Mouse (Mus musculus): Measurements from ENCODE around the gene Ddi2.
"Not testable (repeated sequence)": the region's sequence is repeated elsewhere in the genome, so short reads cannot be mapped to it uniquely, and the experiment has no call there.

The Ddi2 gene

DNA sequence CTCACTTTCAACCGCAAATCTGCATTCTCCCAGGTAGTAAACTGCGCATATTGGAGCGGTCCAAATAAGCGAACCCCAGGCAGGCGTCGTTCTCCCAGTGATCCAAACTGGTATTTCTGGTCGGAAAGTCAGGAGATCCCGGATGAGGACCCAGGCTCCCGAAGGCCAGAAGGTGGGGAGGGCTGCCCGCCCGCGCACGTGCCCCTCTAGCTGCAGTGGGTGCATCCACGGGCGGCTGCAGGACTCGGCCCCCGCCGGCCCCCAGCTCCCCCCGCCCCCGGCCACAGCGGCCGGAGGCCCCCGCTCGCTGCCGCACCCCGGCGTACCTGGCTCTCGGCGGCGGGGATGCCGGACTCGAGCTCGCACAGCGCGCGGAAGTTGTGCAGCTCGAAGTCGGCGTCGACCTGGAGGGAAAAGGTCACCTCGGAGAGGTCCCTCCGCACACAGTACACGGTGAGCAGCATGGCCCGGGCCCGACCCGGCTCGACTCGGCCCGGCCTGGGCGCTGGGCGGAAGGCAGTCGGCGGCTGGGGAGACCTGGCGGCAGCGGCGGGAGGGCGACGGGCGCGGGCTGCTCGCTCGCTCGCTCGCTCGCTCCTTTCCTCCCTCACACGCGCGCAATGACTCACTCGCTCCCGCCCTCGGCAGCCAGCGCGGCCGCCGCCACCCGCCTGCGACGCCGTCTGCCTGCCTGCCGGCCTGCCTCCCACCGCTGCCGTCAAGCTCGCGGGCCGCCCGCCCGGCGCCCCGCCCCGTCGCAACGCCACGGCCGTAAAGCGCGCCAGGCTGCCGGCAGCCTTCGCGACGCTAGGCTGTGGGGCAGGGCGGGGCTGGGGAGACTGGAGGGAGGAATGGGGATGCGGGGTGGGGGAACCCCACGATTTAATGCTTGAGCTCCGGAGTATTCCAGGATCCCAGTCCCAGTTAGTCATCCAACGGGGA lies at the start of gene Ddi2:
Gene Ddi2 (minus strand): TSS at position 689 of the 942 bp plus-strand sequence.
- DNase-seq (ENCODE audit: low read depth, low spot score): peak; percentile 96

DNA sequence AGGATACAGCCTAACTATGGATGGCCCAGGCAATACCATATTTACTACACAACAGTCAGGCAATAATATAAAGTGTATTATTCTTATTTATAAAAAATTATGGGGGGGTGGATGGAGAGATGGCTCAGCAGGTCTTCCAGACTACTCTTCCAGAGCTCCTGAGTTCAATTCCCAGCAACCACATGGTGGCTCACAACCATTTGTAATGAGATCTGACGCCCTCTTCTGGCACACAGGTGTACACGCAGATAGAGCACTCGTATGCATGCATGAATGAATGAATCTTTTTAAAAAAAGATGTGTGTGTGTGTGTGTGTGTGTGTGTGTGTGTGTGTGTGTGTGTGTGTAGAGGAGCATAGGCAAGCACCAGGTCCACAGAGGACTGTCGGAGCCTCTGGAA lies 49.8 kb upstream of the Ddi2 start:
- not testable (repeated sequence) for DNase-seq (ENCODE audit: low read depth, low spot score)

DNA sequence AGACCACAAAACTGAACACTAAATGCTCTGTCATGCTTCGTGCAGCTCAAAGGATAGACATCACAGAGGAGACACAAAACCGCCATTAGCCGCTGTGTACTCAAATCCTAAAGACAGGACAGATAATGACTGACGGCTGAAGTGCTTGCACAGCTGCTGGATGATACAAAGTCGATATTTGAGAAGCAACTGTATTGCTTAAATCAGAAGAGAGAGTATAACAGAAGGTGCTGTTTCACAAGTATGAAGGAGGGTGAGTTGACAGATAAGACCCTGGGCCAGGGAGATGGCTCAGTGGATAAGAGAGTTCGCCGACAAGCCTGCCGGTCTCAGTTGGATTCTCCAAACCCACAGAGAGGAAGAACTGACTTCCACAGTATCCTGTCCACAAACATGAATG lies 48.6 kb upstream of the Ddi2 start:
- DNase-seq (ENCODE audit: low read depth, low spot score): no peak

DNA sequence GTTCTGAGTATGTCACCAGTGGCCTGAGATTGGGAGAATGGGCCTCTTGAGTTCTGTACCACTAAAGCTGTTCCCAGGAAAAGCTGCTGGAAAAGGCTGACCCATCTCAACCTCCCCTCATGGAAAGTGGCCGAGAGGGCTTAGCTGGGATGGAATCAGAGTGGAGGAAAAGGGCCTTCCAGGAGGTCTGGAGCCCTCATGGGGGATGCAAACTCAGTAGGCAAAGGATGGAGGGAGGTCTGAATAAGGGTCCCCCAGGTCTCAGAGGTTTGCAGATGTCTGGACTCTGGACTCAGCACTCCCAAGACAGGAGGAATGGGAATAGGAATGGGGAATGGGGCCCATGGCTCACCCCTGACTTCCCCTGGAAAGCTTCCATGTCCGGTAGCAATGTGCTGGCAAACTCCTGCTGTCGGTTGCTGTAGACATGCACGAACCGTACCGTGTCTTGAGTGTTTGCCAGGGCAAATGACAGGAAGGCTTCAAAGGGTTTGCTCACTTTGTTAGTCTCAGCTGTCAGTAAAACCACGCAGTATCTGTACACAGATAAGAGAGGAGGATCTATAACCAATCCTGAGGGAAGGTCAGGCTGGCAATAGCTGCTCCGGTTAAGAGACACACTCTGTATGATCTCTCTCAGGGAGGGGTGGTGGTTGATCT lies 46.4 kb upstream of the Ddi2 start:
- DNase-seq (ENCODE audit: low read depth, low spot score): no peak

DNA sequence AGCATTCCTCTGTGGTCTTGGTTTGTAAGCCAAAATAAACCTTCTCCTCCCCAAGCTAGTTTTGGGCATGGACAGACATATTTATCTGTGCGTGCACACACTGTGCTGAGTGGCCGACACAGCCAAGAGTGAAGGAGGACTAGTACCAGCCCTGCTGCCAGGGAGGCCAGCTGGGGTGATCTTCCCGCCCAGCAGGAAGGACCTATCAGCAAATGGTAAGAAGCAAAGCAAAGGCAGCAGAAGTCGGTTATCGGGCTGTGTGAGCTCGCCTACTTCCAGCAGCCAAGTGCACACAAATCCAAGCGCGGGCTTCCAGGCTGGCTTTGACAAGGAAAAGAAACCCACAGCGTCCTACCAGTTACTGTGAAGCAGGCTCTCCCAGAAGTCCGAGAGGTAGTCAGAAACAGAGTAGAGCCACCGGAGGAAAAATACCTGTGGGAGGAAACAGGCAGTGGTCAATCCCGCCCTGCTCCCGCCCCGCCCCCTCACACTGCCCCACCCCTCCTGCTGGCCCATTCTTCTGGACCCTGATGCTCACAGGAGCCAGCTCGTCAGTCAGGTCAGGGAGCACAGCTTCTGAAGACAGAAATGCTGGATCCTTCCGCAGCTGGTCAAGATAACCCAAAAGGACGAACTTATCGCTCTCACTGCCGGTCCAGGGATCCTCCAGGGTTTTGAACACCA lies 44.3 kb upstream of the Ddi2 start:
- no peak for DNase-seq (ENCODE audit: low read depth, low spot score)

DNA sequence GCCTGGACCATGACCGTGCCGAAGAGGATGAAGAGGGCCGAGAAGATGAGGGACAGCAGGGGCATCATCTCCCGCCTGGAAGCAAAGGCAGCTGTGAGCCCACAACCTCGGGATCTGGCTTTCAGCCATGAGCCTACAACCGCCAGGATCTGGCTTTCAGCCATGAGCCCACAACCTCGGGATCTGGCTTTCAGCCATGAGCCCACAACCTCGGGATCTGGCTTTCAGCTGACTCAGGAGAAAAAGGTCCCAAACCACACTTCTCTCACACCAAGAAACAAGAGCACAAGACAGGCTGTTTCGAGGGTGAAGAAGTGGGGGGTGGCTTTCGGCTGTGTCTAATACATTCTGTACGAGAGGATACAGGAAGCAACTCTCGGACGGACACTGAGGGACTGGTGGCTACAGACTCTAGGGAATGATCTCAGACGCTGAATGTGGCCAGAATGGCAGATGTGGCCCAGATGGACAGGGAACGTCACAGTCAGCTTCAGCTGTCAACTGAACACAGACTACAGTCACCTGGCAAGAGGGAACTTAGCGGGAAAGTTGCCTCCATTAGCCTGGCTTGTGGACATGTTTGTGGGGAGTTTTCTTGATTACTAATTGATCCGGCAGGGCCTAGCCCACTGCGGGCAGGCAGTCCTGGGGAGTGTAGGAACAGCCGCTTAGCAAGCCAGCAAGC lies 43.6 kb upstream of the Ddi2 start:
- no peak for DNase-seq (ENCODE audit: low read depth, low spot score)

DNA sequence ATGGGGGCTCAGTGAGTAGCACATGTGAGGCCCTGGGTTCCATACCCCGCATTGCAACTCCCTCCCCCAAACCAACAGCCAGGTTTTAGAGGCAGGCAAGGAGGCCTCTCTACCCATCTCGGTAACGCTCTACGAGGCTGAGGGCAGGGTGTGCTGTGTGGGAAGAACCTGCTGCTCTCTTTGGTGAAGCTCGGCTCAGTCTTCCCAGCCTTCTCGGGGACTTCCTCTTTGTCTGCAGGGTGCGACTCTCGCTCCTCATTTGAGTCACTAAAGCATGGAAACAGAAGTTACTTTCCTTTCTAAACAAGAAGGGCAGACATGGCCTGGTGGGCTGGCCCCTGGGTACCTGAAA lies 43.1 kb upstream of the Ddi2 start:
- peak; percentile 15 for DNase-seq (ENCODE audit: low read depth, low spot score)

DNA sequence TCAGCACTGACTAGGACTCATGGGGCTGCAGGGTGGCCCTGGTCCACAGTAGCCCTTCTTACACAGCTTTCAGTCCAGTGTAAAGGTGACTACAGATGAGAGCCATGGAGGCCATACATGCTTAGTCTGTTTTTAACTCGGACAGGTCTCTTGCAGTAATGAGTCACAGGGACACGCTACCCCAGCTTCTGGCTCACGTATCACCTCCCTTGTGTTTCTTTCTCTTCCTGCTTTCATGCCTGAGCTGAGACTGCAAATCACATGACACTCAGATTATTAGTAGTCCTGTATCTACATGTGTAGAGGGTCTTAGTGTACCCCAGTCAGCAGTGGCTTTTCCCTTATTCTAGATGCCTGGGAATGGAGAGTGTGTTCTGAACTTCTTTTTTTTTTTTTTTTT lies 41.8 kb upstream of the Ddi2 start:
- DNase-seq (ENCODE audit: low read depth, low spot score): no peak

DNA sequence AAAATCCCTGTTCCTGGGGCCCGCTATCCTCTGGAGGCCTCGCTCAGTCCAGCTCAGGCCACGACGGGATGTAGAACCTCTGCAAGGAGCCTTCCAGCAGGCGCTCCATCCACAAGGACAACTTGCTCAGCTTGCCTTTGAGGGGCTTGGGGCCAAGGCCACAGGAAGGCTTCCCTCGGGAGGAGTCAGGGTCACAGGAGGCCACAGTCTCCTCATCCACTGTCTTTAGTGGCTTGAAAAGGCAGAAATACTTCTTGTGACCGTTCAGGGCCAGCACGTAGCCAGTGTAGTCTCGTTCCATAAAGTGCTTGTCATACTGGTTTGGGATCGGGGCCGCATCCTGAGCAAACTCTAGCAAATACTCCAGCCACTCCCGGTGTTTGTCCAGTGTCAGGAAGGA lies 40.3 kb upstream of the Ddi2 start:
- no peak for DNase-seq (ENCODE audit: low read depth, low spot score)

DNA sequence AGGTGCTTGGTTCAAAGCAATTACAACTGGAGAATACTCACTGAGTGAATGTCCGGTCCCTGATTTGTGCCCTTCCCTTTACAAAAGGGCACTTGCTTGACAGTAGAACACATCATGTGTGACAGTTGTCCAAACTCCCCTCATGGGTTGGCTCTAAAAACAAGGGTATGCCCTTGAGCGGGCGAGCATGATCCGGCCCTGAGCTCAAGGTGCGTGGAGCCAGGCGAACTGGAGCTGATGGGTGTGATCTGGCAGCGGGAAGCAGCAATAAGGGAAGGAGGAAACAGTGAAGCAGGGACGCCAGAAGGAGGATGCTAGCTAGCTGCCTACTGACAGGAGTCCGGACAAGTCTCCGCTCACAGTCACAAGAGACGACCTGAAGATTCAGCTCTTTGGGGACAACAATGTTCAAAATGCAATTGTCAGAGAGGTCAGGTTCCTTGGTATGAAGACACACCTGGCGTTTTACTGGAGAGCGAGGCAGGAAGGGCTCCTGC lies 38.9 kb upstream of the Ddi2 start:
- no peak for DNase-seq (ENCODE audit: low read depth, low spot score)

DNA sequence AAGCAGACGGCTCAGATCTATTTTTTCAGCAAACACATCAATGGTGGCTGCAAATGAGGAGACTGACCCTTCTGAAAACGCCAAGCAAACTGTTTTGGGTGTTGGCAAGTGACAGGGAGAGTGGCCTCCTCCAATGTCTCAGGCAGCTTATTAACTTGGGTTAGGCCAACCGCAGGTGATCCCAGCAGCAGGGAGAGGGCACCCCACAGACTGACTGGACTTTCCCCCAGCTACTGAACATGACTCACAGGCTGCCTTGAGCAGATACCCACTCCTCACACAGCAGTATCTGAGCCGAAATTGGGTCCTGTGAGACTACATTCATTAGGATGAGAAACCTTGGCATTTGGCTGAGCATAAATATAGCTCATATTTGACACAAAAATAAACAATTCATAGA lies 37.7 kb upstream of the Ddi2 start:
- DNase-seq (ENCODE audit: low read depth, low spot score): no peak

DNA sequence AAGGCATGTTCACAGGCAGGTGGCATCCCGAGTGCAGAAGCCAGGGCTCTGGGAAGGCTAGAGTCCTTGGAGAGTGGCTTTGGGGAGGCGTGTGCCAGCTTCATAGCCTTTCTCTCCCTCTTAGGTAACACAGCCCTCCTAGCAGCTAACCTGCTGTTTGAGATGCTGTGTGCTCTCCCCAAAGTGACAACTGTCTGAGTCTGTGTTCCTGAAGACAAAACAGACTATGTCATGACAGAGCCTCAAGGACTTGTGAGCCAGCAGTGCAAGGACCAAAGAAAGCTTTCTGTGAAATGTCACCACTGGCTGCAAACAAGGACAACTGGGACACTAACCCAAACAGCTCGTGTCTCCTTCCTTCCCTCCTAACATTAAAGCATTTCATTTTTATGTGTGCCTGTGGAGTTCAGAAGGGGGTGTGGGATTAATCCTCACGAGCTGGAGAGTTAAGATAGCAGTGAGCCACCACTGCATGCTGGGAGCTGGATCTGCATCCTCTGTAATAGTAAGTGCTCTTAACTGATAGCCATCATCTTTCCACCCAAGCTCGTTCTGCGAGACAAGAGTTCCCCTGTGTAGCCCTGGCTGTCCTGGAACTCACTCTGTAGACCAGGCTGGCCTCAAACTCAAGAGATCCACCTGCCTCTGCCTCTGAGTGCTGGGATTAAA lies 35.8 kb upstream of the Ddi2 start:
- DNase-seq (ENCODE audit: low read depth, low spot score): no peak

DNA sequence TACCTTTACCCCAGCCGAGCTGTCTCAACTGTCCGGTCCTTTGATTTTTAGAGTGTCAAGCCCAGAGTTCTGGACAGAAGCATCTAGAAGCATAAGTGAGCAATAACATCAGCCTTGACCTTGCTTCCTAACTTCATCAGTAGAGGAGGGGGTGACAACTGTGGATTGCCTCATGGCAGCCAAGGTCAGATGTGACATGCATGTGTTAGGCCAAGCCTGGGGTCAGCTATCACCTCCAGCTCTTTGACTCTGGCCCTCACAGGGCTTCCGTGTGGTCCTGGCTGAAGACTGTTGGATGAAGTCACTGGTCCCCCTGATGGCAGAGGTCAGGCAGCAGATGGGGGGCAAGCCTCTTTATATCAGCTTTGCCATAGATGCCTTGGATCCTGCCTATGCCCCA lies 33.9 kb upstream of the Ddi2 start:
- DNase-seq (ENCODE audit: low read depth, low spot score): no peak

DNA sequence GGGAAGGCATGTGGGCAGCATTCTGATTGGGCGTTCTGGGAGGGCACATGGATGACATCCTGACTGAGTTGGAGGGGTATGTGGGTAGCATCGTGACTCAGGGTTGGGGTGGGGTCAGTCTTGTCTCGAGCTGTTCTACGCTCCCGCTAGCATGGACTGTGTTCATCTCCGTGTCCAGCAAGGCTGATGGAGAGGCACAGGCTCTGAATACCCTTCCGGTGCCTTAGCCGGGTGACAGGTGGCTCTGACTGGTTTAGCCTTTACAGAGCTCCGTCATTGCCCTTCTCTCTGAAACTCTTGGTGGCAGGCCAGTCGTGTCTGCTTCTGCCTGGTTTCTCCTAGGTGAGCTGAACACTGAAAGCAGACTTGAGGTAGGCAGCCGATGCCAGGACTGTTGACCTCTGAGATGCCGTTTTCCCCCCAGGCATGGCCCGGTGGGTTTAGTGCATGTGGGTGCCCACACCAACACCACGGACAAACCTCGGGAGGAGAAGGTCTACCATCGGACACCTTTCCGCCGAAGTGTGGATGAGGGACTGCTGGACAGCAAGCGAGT lies 32.2 kb upstream of the Ddi2 start:
- no peak for DNase-seq (ENCODE audit: low read depth, low spot score)

DNA sequence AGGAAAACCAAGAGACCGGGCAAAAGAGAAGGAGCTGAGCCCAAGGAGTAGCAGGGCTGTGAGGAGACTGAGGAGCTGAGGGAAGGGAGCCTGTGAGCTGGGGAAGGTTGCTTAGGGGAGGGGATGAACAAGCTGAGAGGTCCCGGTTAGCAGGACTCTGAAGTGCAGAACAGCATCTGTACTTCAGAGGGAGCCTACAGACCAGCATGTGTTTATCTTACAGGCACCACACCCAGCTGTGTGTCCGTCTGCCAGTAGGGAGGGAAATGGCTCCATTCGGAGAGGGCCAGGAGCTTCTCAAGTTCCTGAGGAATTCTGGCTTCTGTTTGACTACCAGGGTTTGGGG lies 28.8 kb upstream of the Ddi2 start:
- no peak for DNase-seq (ENCODE audit: low read depth, low spot score)

DNA sequence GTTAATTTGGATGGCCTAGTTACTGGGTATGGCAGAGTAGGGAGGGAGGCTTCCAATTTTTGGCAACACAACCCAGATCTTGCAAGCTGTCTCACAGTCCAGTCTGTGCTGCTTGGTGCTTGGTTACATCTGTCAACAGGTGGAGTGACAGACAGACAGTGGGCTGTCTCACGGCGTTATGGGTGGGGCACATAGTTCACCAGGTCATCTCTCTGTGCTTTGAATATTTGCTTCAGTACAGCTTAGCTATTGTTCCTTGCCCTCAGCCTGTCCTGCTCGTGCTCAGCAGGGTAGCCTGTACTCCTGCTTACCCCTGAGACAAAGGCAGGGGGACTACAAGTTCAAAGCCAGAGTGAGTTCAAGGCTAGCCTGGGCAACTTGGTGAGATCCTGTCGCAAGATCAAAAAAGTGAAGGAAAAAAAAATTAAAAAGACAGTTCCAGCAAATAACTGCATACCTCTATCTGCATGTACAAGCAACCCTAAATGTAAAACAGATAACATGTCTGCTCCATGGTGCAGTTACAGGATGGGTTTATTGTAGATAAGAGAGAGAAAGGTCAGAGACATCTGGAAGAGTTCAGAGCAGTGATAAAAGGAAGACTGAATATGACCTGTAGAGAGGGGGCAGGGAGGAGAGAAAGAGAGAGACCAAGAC lies 28.3 kb upstream of the Ddi2 start:
- DNase-seq (ENCODE audit: low read depth, low spot score): no peak

DNA sequence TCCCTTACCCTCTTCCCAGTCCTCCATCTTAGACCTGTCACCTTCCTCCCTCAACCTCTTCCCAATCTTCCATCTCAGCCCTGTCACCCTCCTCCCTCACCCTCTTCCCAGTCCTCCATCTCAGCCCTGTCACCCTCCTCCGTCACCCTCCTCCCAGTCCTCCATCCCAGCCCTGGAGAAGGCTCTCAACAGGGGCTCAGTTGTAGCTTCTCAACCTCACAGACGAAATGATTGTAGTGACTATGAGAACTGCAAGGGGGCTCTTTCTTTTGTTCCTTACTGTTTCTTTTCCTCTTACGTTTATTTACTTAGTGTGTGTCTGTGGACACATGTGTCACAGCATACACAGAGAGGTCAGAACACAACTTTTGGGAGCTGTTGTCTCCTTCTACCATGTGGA lies 27.6 kb upstream of the Ddi2 start:
- DNase-seq (ENCODE audit: low read depth, low spot score): no peak

DNA sequence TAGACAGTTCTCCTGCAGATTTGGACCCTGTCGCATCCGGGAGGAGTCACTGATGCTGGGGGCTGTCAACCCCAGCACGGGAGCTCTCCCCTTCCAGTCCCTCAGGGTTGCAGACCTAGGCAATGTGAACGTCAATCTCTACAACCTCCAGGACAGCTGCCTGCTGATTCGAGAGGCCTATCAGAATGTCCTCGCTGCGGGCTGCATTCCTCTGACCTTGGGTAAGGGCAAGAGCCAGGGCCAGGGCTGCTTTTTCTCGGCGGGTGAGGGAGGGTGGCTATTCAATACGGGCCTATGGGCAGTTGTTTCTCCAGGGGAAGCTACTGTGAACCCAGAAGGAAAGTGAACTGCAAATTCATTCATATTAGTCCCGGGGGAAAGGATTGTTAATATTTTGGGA lies 26.3 kb upstream of the Ddi2 start:
- no peak for DNase-seq (ENCODE audit: low read depth, low spot score)

DNA sequence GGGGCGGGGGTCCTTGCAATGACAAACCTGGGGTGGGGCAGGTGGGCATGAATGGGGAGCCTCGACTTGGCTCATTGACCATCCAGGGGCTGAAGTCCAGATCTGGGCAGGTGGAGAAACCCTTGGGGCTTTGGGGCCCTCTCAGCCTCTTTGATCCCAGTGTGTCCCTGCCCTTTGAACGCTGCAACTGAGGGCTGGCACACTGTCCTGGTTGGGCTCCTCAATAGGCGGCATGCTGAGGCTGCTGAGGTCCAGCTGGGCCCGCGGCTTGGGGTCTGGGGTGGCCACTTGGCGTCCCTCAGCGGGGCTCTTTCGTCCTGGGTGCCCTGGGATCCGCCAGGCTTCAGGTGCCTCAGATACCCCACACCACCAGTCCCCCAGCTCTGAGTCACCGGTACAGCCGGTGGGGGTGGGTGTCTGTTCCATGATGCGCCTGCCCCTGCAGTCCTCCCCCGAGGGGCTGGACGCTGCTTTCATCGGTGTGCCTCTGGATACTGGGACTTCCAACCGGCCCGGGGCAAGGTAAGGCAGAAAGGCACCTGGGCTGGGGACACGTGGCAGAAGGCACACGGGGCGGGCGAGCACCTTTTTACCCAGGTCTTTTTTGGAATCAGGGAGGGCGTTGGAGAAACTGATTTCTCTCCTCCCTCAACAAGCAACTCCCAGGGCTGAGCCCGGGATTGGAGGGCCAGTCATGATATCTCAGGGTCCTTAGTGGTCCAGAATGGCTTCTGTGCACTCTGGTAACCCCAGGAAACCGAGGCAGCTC lies 23.5 kb upstream of the Ddi2 start, which contains the start of gene Agmat:
Gene Agmat (plus strand): TSS at position 95 of the 769 bp plus-strand sequence.
- DNase-seq (ENCODE audit: low read depth, low spot score): no peak

DNA sequence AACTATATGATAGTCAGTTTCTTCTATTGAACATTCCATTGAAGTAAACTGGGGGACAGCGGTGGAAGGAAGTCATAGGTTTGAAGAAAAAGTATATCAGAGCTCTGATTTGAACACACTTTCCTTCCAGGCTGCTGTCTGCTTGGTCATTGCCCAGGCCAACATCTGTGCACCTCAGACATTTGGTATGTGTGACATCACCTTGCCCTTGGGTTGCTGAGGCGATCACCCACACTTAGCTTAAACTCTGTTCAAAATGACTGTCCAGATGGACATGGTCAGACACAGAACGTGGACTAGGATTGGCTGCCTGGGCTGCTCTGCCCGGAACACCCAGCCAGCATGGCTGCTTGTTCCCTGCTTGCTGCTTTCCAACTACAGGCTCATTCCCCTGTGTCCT lies 19.2 kb upstream of the Ddi2 start:
- DNase-seq (ENCODE audit: low read depth, low spot score): no peak

All from CD4-positive, CD25-positive, alpha-beta regulatory T cell, adult 2 months (primary cell).